Comparison of ENCODE assay signal across 17 mouse cellular contexts in genomic region chr4:80631041-80631440, GRCm38 (mm10).
DNase-seq lines count a peak whose midpoint lies in the region; ATAC-seq lines count a peak whose summit lies in the region.
"Had no signal": no experiment of that assay in that cellular context is flagged by ENCODE, and none has a peak within 500 bp of the region (broad histone marks: within the 10 kb centered on the region; RNA-seq: fewer than 3 reads in every experiment).

No protein-coding gene starts in this region.

- H3K4me1 ChIP-seq in hindbrain, embryonic 13.5 days (replicated peaks): no peaks in the 10 kb centered on the region
- H3K4me1 ChIP-seq: forebrain, embryonic 13.5 days; heart, embryonic 10.5 days; hindbrain, embryonic 12.5 days had no signal

- ATAC-seq in hindbrain, embryonic 13.5 days (ENCODE audit: low FRiP score): no peak
- ATAC-seq: forebrain, embryonic 13.5 days; forebrain, postnatal 0 days; hindbrain, postnatal 0 days had no signal

- no peak overlapping the region for H3K9ac ChIP-seq in hindbrain, embryonic 13.5 days
- H3K9ac ChIP-seq: forebrain, embryonic 13.5 days; forebrain, postnatal 0 days; hindbrain, embryonic 12.5 days had no signal

- 80% methylated on average over 4 of the region's 4 CpGs for WGBS in hindbrain, embryonic 13.5 days

- no peak overlapping the region for H3K27ac ChIP-seq in hindbrain, embryonic 13.5 days
- H3K27ac ChIP-seq: forebrain, embryonic 13.5 days; heart, embryonic 10.5 days; hindbrain, embryonic 12.5 days; hindbrain, postnatal 0 days had no signal

- H3K9me3 ChIP-seq in hindbrain, embryonic 13.5 days: no peaks in the 10 kb centered on the region
- H3K9me3 ChIP-seq: forebrain, embryonic 13.5 days; heart, embryonic 10.5 days; hindbrain, embryonic 12.5 days had no signal

- no peak overlapping the region for H3K4me2 ChIP-seq in hindbrain, embryonic 13.5 days
- H3K4me2 ChIP-seq: forebrain, embryonic 13.5 days; hindbrain, embryonic 12.5 days had no signal

- no peaks in the 10 kb centered on the region for H3K27me3 ChIP-seq in hindbrain, embryonic 13.5 days
- H3K27me3 ChIP-seq: forebrain, embryonic 13.5 days; hindbrain, embryonic 12.5 days had no signal

- H3K36me3 ChIP-seq in hindbrain, embryonic 13.5 days: no peaks in the 10 kb centered on the region
- H3K36me3 ChIP-seq: heart, embryonic 10.5 days; hindbrain, embryonic 12.5 days had no signal

- H3K4me3 ChIP-seq in hindbrain, embryonic 13.5 days: no peak overlapping the region
- H3K4me3 ChIP-seq: forebrain, embryonic 13.5 days; heart, embryonic 10.5 days; hindbrain, embryonic 12.5 days had no signal

- peak; percentile 39 for DNase-seq in cerebellum, adult 11-12 months
- no peak for DNase-seq in cerebellum, postnatal 4 days (ENCODE audit: low spot score in 2 of 2)
- peak; percentile 64 for DNase-seq in cerebellum, adult 9-10 months
- DNase-seq in cerebellum, postnatal 25 days: peak; percentile 24 to 36
- no peak for DNase-seq in thymus, postnatal 36 days
- no peak for DNase-seq in kidney, adult 11 months
- DNase-seq: adrenal gland, postnatal 10 days; forebrain, postnatal 0 days; heart, adult 18-20 months; heart, postnatal 10 days; heart, postnatal 4 days; kidney, adult 2 months had no signal

Comparison
In these comparisons a context has a peak if more than half of its experiments do, and no peak if none do; other contexts are left out.
1. DNase-seq: peak in cerebellum, adult 11-12 months (single experiment), cerebellum, adult 9-10 months (single experiment) and cerebellum, postnatal 25 days (2 of 2); none in cerebellum, postnatal 4 days (0 of 2), thymus, postnatal 36 days (0 of 2) and kidney, adult 11 months (single experiment).